Mouse (Mus musculus) liver, embryonic 14.5 days (tissue): Measurements from ENCODE around the gene 4930595D18Rik. TPM values are rescaled to one million over a fixed set of nuclear protein-coding genes. Genes with fewer than 3 reads are reported as not detected.

ENCODE experiments used
- ATAC-seq: fragments of 200-750 bp; cut with Nextera tagmentation; 2 replicates; pipeline ENCODE4 v1.8.0; 2017; ENCODE audit warnings: moderate number of reproducible peaks, mild to moderate bottlenecking, moderate library complexity; ENCODE audit not compliant: insufficient read depth
- DNase-seq, 3 experiments: peaks; one replicate each; pipeline ENCODE4 v3.0.0-alpha.2; 2012 to 2013; ENCODE audit warnings: low read depth in 3 of 3, low spot score in 3 of 3
- H3K27ac ChIP-seq: fragments of 300-500 bp; sonication (generic); 2 replicates; pipeline ENCODE4 v1.5.1; 2014; ENCODE audit warnings: moderate library complexity, mild to moderate bottlenecking, control low read depth, inconsistent platforms
- H3K27me3 ChIP-seq: fragments of 300-500 bp; sonication (generic); 2 replicates; pipeline ENCODE4 v1.6.1; 2014; ENCODE audit warnings: mild to moderate bottlenecking, low read length, moderate library complexity; ENCODE audit not compliant: control insufficient read depth, insufficient read depth
- H3K36me3 ChIP-seq: fragments of 300-500 bp; sonication (generic); replicated peaks from 2 replicates; pipeline ENCODE4 v1.6.1; 2014; ENCODE audit warnings: low read depth; ENCODE audit not compliant: control insufficient read depth, insufficient read depth
- H3K4me1 ChIP-seq, 2 experiments: fragments of 200-500 bp in 1 of 2; fragments of 300-500 bp in 1 of 2; sonication (generic) in 1 of 2; replicated peaks; 2 replicates each; pipeline ENCODE4 v1.6.1; 2012 to 2014; ENCODE audit warnings: antibody characterized with exemption in 1 of 2, inconsistent platforms in 1 of 2, low read length in 1 of 2; ENCODE audit not compliant: control insufficient read depth in 2 of 2, insufficient read depth in 2 of 2
- H3K4me2 ChIP-seq: fragments of 300-500 bp; sonication (generic); 2 replicates; pipeline ENCODE4 v1.6.1; 2014; ENCODE audit warnings: low read depth, mild to moderate bottlenecking, control low read depth, moderate library complexity
- H3K4me3 ChIP-seq, 2 experiments: fragments of 200-500 bp in 1 of 2; fragments of 300-500 bp in 1 of 2; sonication (generic) in 1 of 2; 2 replicates each; pipeline ENCODE4 v1.5.1; 2012 to 2014; ENCODE audit warnings: low read depth in 2 of 2, low read length in 2 of 2, mild to moderate bottlenecking in 2 of 2, control low read depth in 1 of 2, inconsistent platforms in 1 of 2, moderate library complexity in 1 of 2; ENCODE audit not compliant: insufficient read depth in 1 of 2
- H3K9ac ChIP-seq: fragments of 300-500 bp; sonication (generic); replicated peaks from 2 replicates; pipeline ENCODE4 v1.6.1; 2014; ENCODE audit warnings: mild to moderate bottlenecking, control low read depth, moderate library complexity
- H3K9me3 ChIP-seq: fragments of 300-500 bp; sonication (generic); 2 replicates; pipeline ENCODE4 v1.6.1; 2016; ENCODE audit warnings: low read length, mixed read lengths; ENCODE audit not compliant: control insufficient read depth
- CTCF ChIP-seq: IDR thresholded peaks from 2 replicates; pipeline ENCODE4 v1.5.1; 2016; ENCODE audit warnings: antibody characterized with exemption, low read depth, control low read depth
- EP300 ChIP-seq: IDR thresholded peaks from 2 replicates; pipeline ENCODE4 v1.6.1; 2016; ENCODE audit warnings: antibody characterized with exemption, low read depth
- WGBS: fragments of 180-500 bp; shearing (Covaris S2); extraction: QIAGEN DNeasy Blood & Tissue Kit; methylation state at CpG from one replicate; pipeline ENCODE4 v1.1.7; 2014; ENCODE audit not compliant: insufficient replicate concordance; 5-methylcytosine and 5-hydroxymethylcytosine counted together
- polyA plus RNA-seq, 2 experiments: library from polyadenylated mRNA; depleted of rRNA in 1 of 2; stranded (reverse) in 1 of 2; unstranded in 1 of 2; fragments of >200 nt; fragmentation: Nextera tagmentation in 1 of 2; extraction: Ambion mirVana in 1 of 2; gene quantifications; 2 replicates each; pipeline versions ENCODE4 v1.2.1 to v1.2.3; 2012 to 2014

Gene 4930595D18Rik
- polyA plus RNA-seq, 2 experiments: not detected

GRCm38 (mm10) chr12:111134791-111135733 is 49.2 kb downstream of the 4930595D18Rik start:
- H3K9me3 ChIP-seq: no peaks in the 10 kb centered on the region
- no peak overlapping the region for H3K4me2 ChIP-seq
- WGBS: 70% methylated on average over 19 of the region's 19 CpGs
- H3K36me3 ChIP-seq: no peaks in the 10 kb centered on the region
- H3K27me3 ChIP-seq: no peaks in the 10 kb centered on the region
- no peak overlapping the region for H3K9ac ChIP-seq
- no peak for DNase-seq
- 0 out of 4 replicates have a peak, but pooled peaks cover 0 to 2% of the 10 kb centered on the region in 2 experiments for H3K4me1 ChIP-seq
- no peak for TF ChIP-seq CTCF
- TF ChIP-seq EP300: no peak
- ATAC-seq: no peak
- no peak overlapping the region for H3K27ac ChIP-seq
- H3K4me3 ChIP-seq: no peak overlapping the region

- 0 out of 4 replicates have a peak, but pooled peaks cover 0 to 2% of the 10 kb centered on the region in 2 experiments for H3K4me1 ChIP-seq
- H3K36me3 ChIP-seq: no peaks in the 10 kb centered on the region
- WGBS: 64% methylated on average over 7 of the region's 7 CpGs
- ATAC-seq (no peak), DNase-seq (no peak)
- no peak overlapping the region for H3K4me3 ChIP-seq
- H3K9me3 ChIP-seq: no peaks in the 10 kb centered on the region
- no peak overlapping the region for H3K9ac ChIP-seq
- no peak overlapping the region for H3K4me2 ChIP-seq
- H3K27ac ChIP-seq: no peak overlapping the region
- TF ChIP-seq EP300 (no peak), CTCF (no peak)
- no peaks in the 10 kb centered on the region for H3K27me3 ChIP-seq
Observed at GRCm38 (mm10) chr12:111134169-111134568, 50.1 kb downstream of the 4930595D18Rik start.

- Histone ChIP-seq H3K9ac (no peak overlapping the region), H3K4me2 (no peak overlapping the region), H3K36me3 (no peaks in the 10 kb centered on the region), H3K4me3 (no peak overlapping the region), H3K27me3 (no peaks in the 10 kb centered on the region), H3K27ac (no peak overlapping the region), H3K4me1 (no peaks in the 10 kb centered on the region), H3K9me3 (no peaks in the 10 kb centered on the region)
- DNase-seq (no peak), ATAC-seq (no peak)
- 58% methylated on average over 6 of the region's 6 CpGs for WGBS
- TF ChIP-seq CTCF (no peak), EP300 (no peak)
Observed at GRCm38 (mm10) chr12:111125666-111126065, 58.6 kb downstream of the 4930595D18Rik start.

GRCm38 (mm10) chr12:111124601-111125260 is 59.6 kb downstream of the 4930595D18Rik start:
- no peaks in the 10 kb centered on the region for H3K27me3 ChIP-seq
- no peaks in the 10 kb centered on the region for H3K36me3 ChIP-seq
- no peak overlapping the region for H3K9ac ChIP-seq
- DNase-seq (no peak), ATAC-seq (no peak)
- 77% methylated on average over 14 of the region's 14 CpGs for WGBS
- no peak overlapping the region for H3K4me3 ChIP-seq
- TF ChIP-seq EP300: no peak
- no peak for TF ChIP-seq CTCF
- H3K4me1 ChIP-seq: no peaks in the 10 kb centered on the region
- no peak overlapping the region for H3K4me2 ChIP-seq
- H3K9me3 ChIP-seq: no peaks in the 10 kb centered on the region
- H3K27ac ChIP-seq: no peak overlapping the region

GRCm38 (mm10) chr12:111122332-111122852 is 61.9 kb downstream of the 4930595D18Rik start:
- Histone ChIP-seq H3K4me2 (no peak overlapping the region), H3K4me3 (no peak overlapping the region), H3K27ac (no peak overlapping the region), H3K9ac (no peak overlapping the region), H3K4me1 (no peaks in the 10 kb centered on the region), H3K36me3 (peaks cover 4% of the 10 kb centered on the region), H3K9me3 (no peaks in the 10 kb centered on the region), H3K27me3 (no peaks in the 10 kb centered on the region)
- ATAC-seq: peak; percentile 13; the same call in 1 of the 2 replicates
- peak; percentile 22 to 35 (median 29) for DNase-seq
- TF ChIP-seq CTCF (peak; percentile 89), EP300 (no peak)
